Mouse (Mus musculus): ENCODE results near the gene Camk2n1.
A peak's percentile ranks its signal among the peaks of the same experiment; 100 is the strongest.

Camk2n1 gene

GRCm38 (mm10) chr4:138447827-138448602 lies 6.1 kb upstream of the Camk2n1 start:
- DNase-seq: no peak

GRCm38 (mm10) chr4:138448872-138449615 lies 5.1 kb upstream of the Camk2n1 start:
- no peak for DNase-seq

GRCm38 (mm10) chr4:138449636-138450314 lies 4.3 kb upstream of the Camk2n1 start:
- DNase-seq: no peak

- no peak for DNase-seq
These were observed 1.6 kb upstream of the Camk2n1 start for GRCm38 (mm10) chr4:138452306-138453096.

- DNase-seq: peak; percentile 90
These were observed 889 bp upstream of the Camk2n1 start for GRCm38 (mm10) chr4:138453097-138453752.

GRCm38 (mm10) chr4:138454571-138455140 lies 542 bp downstream of the Camk2n1 start:
- peak; percentile 61 for DNase-seq

- peak; percentile 70 for DNase-seq
These were observed 1.2 kb downstream of the Camk2n1 start for GRCm38 (mm10) chr4:138455141-138455955.

GRCm38 (mm10) chr4:138455956-138456341 lies 1.8 kb downstream of the Camk2n1 start:
- peak; percentile 36 for DNase-seq

- DNase-seq: no peak
These were observed 2.4 kb downstream of the Camk2n1 start for GRCm38 (mm10) chr4:138456536-138456935.

GRCm38 (mm10) chr4:138457091-138457490 lies 3.0 kb downstream of the Camk2n1 start:
- no peak for DNase-seq

GRCm38 (mm10) chr4:138458171-138458570 lies 4.1 kb downstream of the Camk2n1 start:
- DNase-seq: peak; percentile 46

- peak; percentile 44 for DNase-seq
These were observed 4.8 kb downstream of the Camk2n1 start for GRCm38 (mm10) chr4:138458735-138459440.

- peak; percentile 90 for DNase-seq
These were observed 5.7 kb downstream of the Camk2n1 start for GRCm38 (mm10) chr4:138459775-138460174.

GRCm38 (mm10) chr4:138460910-138461309 lies 6.8 kb downstream of the Camk2n1 start:
- peak; percentile 64 for DNase-seq

- DNase-seq: no peak
These were observed 7.4 kb downstream of the Camk2n1 start for GRCm38 (mm10) chr4:138461471-138461870.

GRCm38 (mm10) chr4:138462971-138463831 lies 9.1 kb downstream of the Camk2n1 start:
- peak; percentile 81 for DNase-seq

- peak; percentile 98 for DNase-seq
These were observed 9.8 kb downstream of the Camk2n1 start for GRCm38 (mm10) chr4:138463832-138464487.

GRCm38 (mm10) chr4:138464667-138465353 lies 10.7 kb downstream of the Camk2n1 start:
- peak; percentile 97 for DNase-seq
